Mouse (Mus musculus) c-Kit-positive CD71-positive TER-119-negative erythroid progenitor cells, embryonic 14.5 days (primary cell): ENCODE data around the gene Klhdc1.
A peak's percentile ranks its signal among the peaks of the same experiment; 100 is the strongest.

Experiments used
- DNase-seq: peaks from one replicate; pipeline ENCODE4 v3.0.0-alpha.2; 2013; ENCODE audit warnings: low read depth

Gene Klhdc1

GRCm38 (mm10) chr12:69229251-69229650, 11.7 kb upstream of the Klhdc1 start:
- DNase-seq: peak; percentile 49

GRCm38 (mm10) chr12:69235782-69236181, 5.2 kb upstream of the Klhdc1 start:
- no peak for DNase-seq

- DNase-seq: no peak
These were observed 2.7 kb upstream of the Klhdc1 start for GRCm38 (mm10) chr12:69238284-69238683.

GRCm38 (mm10) chr12:69241405-69241770, 412 bp downstream of the Klhdc1 start:
- DNase-seq: no peak

- DNase-seq: no peak
These were observed 925 bp downstream of the Klhdc1 start for GRCm38 (mm10) chr12:69241771-69242431.

GRCm38 (mm10) chr12:69249766-69250165, 8.8 kb downstream of the Klhdc1 start:
- DNase-seq: no peak

- no peak for DNase-seq
These were observed 9.8 kb downstream of the Klhdc1 start for GRCm38 (mm10) chr12:69250756-69251155.

- no peak for DNase-seq
These were observed 12.8 kb downstream of the Klhdc1 start for GRCm38 (mm10) chr12:69253806-69254205.

- no peak for DNase-seq
These were observed 16.9 kb downstream of the Klhdc1 start for GRCm38 (mm10) chr12:69257836-69258235.

GRCm38 (mm10) chr12:69262251-69262650, 21.3 kb downstream of the Klhdc1 start:
- DNase-seq: no peak

GRCm38 (mm10) chr12:69265031-69265430, 24.1 kb downstream of the Klhdc1 start:
- no peak for DNase-seq

- DNase-seq: no peak
These were observed 27.1 kb downstream of the Klhdc1 start for GRCm38 (mm10) chr12:69267956-69268632.

GRCm38 (mm10) chr12:69268956-69269355, 28.0 kb downstream of the Klhdc1 start:
- DNase-seq: no peak

- DNase-seq: no peak
These were observed 39.0 kb downstream of the Klhdc1 start for GRCm38 (mm10) chr12:69279931-69280469.

- no peak for DNase-seq
These were observed 39.9 kb downstream of the Klhdc1 start for GRCm38 (mm10) chr12:69280915-69281314.

GRCm38 (mm10) chr12:69283146-69283545, 42.2 kb downstream of the Klhdc1 start:
- DNase-seq: no peak

- DNase-seq: no peak
These were observed 46.6 kb downstream of the Klhdc1 start for GRCm38 (mm10) chr12:69287535-69287934.

- no peak for DNase-seq
These were observed 47.7 kb downstream of the Klhdc1 start for GRCm38 (mm10) chr12:69288699-69289098.

GRCm38 (mm10) chr12:69292401-69292800, 51.4 kb downstream of the Klhdc1 start:
- no peak for DNase-seq

GRCm38 (mm10) chr12:69293815-69294214, 52.8 kb downstream of the Klhdc1 start:
- peak; percentile 86 for DNase-seq

- no peak for DNase-seq
These were observed 54.0 kb downstream of the Klhdc1 start for GRCm38 (mm10) chr12:69294936-69295335.

- no peak for DNase-seq
These were observed 54.7 kb downstream of the Klhdc1 start for GRCm38 (mm10) chr12:69295651-69296050.
